Mouse (Mus musculus) cortical plate, adult 2 months (tissue): Measurements from ENCODE around the gene Cyp2t4.

Source experiments
- CTCF ChIP-seq: fragments of 200-500 bp; IDR thresholded peaks from 2 replicates; pipeline ENCODE4 v1.5.1; 2011; ENCODE audit warnings: mild to moderate bottlenecking, control low read depth, low read length; ENCODE audit not compliant: insufficient read depth; ENCODE audit errors: extremely low read depth
- POLR2A ChIP-seq: fragments of 200-500 bp; IDR thresholded peaks from 2 replicates; pipeline ENCODE4 v1.6.1; 2011; ENCODE audit warnings: mild to moderate bottlenecking, low read length, control low read depth; ENCODE audit not compliant: insufficient read depth; ENCODE audit errors: extremely low read depth

- TF ChIP-seq POLR2A (no peak), CTCF (no peak)
Measured at GRCm38 (mm10) chr7:27156005-27156404, 2.5 kb downstream of the Cyp2t4 start.
